Mouse (Mus musculus) liver, adult 2 months (tissue): ENCODE data around the gene Bri3bp.

Source experiments
- CTCF ChIP-seq: fragments of 200-500 bp; IDR thresholded peaks from 2 replicates; pipeline ENCODE4 v1.5.1; 2011; ENCODE audit warnings: low read depth, low read length, control low read depth
- POLR2A ChIP-seq: fragments of 200-500 bp; IDR thresholded peaks from 2 replicates; pipeline ENCODE4 v1.6.1; 2011; ENCODE audit warnings: low read length, control low read depth; ENCODE audit not compliant: insufficient read depth; ENCODE audit errors: extremely low read depth

- TF ChIP-seq CTCF (no peak), POLR2A (no peak)
Observed at GRCm38 (mm10) chr5:125393622-125394603, 47.5 kb upstream of the Bri3bp start.
